Mouse (Mus musculus): ENCODE measurements around the gene Tifa. TPM values are rescaled to one million over a fixed set of nuclear protein-coding genes. Genes with fewer than 3 reads are reported as not detected.
"Not testable (repeated sequence)": the region's sequence is repeated elsewhere in the genome, so short reads cannot be mapped to it uniquely, and the experiment has no call there.

The Tifa gene
- total and polyA plus RNA-seq, 2 experiments from 2014 or later: 1.4 to 2.6 TPM

DNA sequence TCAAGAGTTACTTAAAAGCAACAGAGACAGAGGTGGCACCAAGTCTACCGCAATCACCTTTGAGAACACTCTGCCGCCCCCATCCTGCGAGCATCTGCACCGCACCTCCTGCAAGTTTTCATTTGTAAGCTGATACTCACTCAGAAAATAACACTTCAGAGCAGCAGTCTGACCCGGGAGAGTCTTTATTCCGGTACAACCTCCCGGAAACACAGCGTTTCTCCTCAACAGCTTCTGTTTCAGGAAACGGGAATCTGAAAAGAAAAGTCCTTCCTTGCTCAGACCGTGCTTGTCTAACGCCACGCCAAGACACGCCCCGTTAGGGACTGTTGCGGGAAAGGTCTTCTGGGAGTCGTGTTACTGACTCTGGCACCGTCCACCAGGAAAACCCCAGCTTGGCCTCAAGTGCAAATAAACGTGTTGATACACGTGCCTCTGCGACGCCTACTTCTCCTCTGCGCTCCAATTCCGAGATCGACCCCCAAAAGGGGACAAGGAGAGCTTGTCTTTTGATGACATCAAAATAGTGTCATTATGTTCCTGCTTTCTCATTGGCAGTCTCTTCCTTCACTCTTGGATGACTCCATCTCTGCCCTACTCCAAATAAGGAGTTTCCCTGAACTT, 9.5 kb upstream of the Tifa start, which contains the start of gene Alpk1:
TSS of gene Alpk1 (minus strand) at position 507 of the 624 bp plus-strand sequence.
- Histone ChIP-seq H3K9me3 (ENCODE audit: low read length) (no peaks in the 10 kb centered on the region), H3K36me3 (ENCODE audit: insufficient read depth, low read length) (no peaks in the 10 kb centered on the region), H3K27ac (ENCODE audit: low read depth, low read length) (no peak within 1 kb of the TSS), H3K9ac (replicated peaks; ENCODE audit: low read length, poor library complexity, severe bottlenecking) (no peak within 1 kb of the TSS), H3K4me1 (ENCODE audit: insufficient read depth, low read length) (0 out of 2 replicates have a peak, but pooled peaks cover 3% of the 10 kb centered on the region), H3K4me2 (ENCODE audit: low read depth, low read length, poor library complexity, severe bottlenecking) (peak within 1 kb of the TSS; percentile 57), H3K27me3 (ENCODE audit: insufficient read depth, low read length) (no peaks in the 10 kb centered on the region), H3K4me3 (ENCODE audit: low read depth, low read length) (peak within 1 kb of the TSS; percentile 34)
- TF ChIP-seq CTCF (IDR thresholded peaks at IDR 0.05): peak; percentile 56
- DNase-seq (ENCODE audit: low spot score) (peak; percentile 38), ATAC-seq (ENCODE audit: low FRiP score) (no peak)
- 1% methylated on average over 24 of the region's 24 CpGs for WGBS

DNA sequence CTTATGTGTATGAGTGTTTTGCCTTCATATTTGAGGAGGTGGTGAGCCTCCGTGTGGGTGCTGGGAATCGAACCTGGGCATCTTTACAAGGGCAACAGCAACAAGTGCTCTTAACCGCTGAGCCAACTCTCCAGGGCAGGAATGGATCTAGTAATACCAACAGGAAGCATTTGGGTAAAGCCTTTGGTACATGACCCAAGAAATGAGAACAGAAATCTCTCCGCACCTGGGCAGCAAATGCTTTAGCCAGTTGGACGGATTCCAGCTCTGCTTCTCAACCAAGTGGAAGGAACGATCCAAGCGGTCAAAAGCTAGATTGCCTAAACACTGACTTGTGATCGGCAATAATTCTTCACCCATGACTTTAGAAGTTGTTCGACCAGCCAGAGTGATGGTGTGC, 8.7 kb upstream of the Tifa start:
- DNase-seq (ENCODE audit: low spot score): no peak
- no peak overlapping the region for H3K4me2 ChIP-seq (ENCODE audit: low read depth, low read length, poor library complexity, severe bottlenecking)
- TF ChIP-seq CTCF (IDR thresholded peaks at IDR 0.05): no peak
- H3K9me3 ChIP-seq (ENCODE audit: low read length): no peaks in the 10 kb centered on the region
- ATAC-seq (ENCODE audit: low FRiP score): no peak
- H3K36me3 ChIP-seq (ENCODE audit: insufficient read depth, low read length): no peaks in the 10 kb centered on the region
- H3K27ac ChIP-seq (ENCODE audit: low read depth, low read length): no peak overlapping the region
- H3K4me3 ChIP-seq (ENCODE audit: low read depth, low read length): no peak overlapping the region
- 93% methylated on average over 9 of the region's 9 CpGs for WGBS
- no peaks in the 10 kb centered on the region; the same call in 1 of the 2 replicates for H3K27me3 ChIP-seq (ENCODE audit: insufficient read depth, low read length)
- H3K9ac ChIP-seq (replicated peaks; ENCODE audit: low read length, poor library complexity, severe bottlenecking): no peak overlapping the region
- 0 out of 2 replicates have a peak, but pooled peaks cover 3% of the 10 kb centered on the region for H3K4me1 ChIP-seq (ENCODE audit: insufficient read depth, low read length)

DNA sequence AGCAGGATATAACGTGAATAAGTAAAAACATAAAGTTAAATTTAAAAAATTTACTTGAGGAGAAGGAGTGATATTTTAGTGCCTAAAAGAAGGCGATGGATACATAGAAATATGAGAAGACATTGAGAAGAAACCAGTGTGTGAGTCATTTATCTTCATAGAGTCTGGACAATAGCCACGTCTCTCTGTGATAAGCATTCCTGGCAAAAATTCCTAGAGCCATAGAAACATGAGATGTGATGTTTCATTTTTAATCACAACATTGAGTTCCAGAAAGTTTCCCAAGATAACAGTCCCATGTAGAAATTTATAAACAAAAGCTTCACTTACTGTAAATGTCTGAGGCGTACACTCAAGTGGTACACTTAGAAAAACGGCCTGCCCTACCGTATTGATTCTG, 6.7 kb upstream of the Tifa start:
- H3K9ac ChIP-seq (replicated peaks; ENCODE audit: low read length, poor library complexity, severe bottlenecking): no peak overlapping the region
- WGBS: 86% methylated on average over 6 of the region's 6 CpGs
- H3K4me2 ChIP-seq (ENCODE audit: low read depth, low read length, poor library complexity, severe bottlenecking): no peak overlapping the region
- no peak overlapping the region for H3K4me3 ChIP-seq (ENCODE audit: low read depth, low read length)
- TF ChIP-seq CTCF (IDR thresholded peaks at IDR 0.05): no peak
- no peak for ATAC-seq (ENCODE audit: low FRiP score)
- 0 out of 2 replicates have a peak, but pooled peaks cover 3% of the 10 kb centered on the region for H3K4me1 ChIP-seq (ENCODE audit: insufficient read depth, low read length)
- H3K9me3 ChIP-seq (ENCODE audit: low read length): no peaks in the 10 kb centered on the region
- no peak overlapping the region for H3K27ac ChIP-seq (ENCODE audit: low read depth, low read length)
- H3K27me3 ChIP-seq (ENCODE audit: insufficient read depth, low read length): peaks cover 7% of the 10 kb centered on the region; the same call in 1 of the 2 replicates
- no peaks in the 10 kb centered on the region for H3K36me3 ChIP-seq (ENCODE audit: insufficient read depth, low read length)
- DNase-seq (ENCODE audit: low spot score): no peak

DNA sequence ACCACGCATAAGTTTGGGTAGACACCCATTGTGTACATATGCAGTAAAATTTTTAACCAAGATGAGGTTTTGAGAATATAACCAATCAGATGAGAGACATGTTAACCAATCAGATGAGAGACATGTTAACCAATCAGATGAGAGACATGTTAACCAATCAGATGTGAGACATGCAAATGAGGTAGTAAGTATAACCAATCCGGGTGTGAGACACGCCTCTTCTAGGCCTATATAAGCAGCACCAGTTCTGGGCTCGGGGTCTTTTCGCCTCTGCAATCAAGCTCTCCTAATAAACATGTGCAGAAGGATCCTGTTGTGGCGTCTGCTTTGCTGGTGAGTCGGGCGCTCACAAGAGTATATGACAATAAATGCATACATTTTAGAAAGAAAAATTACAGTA, 5.9 kb upstream of the Tifa start:
- H3K27me3 ChIP-seq (ENCODE audit: insufficient read depth, low read length); H3K27ac ChIP-seq (ENCODE audit: low read depth, low read length); H3K4me2 ChIP-seq (ENCODE audit: low read depth, low read length, poor library complexity, severe bottlenecking); H3K4me1 ChIP-seq (ENCODE audit: insufficient read depth, low read length); H3K4me3 ChIP-seq (ENCODE audit: low read depth, low read length); H3K9ac ChIP-seq (replicated peaks; ENCODE audit: low read length, poor library complexity, severe bottlenecking); H3K36me3 ChIP-seq (ENCODE audit: insufficient read depth, low read length); H3K9me3 ChIP-seq (ENCODE audit: low read length); ATAC-seq (ENCODE audit: low FRiP score); DNase-seq (ENCODE audit: low spot score): not testable (repeated sequence)
- 96% methylated on average over 8 of the region's 8 CpGs for WGBS

DNA sequence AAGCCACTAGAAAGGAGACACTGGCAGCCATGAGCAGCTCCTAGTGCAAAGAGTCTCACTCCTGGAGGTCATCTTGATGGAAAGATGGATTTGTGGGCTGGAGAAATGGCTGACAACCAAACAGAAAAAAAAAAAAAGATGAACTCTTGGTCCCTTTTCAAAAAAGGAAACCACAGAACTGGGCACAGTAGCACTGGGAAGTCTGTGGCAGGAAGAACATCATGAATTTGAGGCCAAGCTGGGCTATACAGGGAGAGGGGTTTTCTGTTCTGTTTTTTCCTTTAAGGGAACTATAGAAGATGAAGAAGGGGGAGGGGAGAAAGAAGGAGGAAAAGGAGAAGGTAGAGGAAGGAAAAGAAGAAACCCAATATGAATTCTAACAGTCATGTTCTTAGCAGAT, 2.6 kb upstream of the Tifa start:
- DNase-seq (ENCODE audit: low spot score): no peak

DNA sequence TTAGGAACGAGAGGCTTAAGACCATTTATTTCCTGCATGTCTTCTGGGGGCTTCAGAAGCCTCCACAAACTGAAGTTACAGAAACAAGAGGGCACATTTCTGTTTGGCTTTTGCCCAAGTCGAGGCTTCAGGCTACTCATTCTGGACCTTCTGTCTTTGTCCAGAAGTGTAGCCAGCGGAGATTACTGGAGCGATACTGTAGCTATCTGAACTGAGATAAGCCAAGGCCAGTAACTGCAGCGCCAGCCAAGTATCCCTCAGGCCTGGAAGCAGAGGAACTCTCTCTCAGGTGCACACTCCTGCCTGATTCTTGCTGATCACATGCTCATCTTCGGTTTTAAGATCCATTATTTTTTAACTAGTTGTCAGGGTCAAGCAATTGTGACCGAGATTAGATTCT, 1.6 kb upstream of the Tifa start:
- no peak overlapping the region for H3K4me3 ChIP-seq (ENCODE audit: low read depth, low read length)
- 46% methylated on average over 7 of the region's 7 CpGs for WGBS
- no peak for ATAC-seq (ENCODE audit: low FRiP score)

More for the DNA sequence above, 2.6 kb upstream of the Tifa start:
- no peak for ATAC-seq (ENCODE audit: low FRiP score)
- H3K27me3 ChIP-seq (ENCODE audit: insufficient read depth, low read length): peaks cover 14% of the 10 kb centered on the region
- H3K4me3 ChIP-seq (ENCODE audit: low read depth, low read length): no peak overlapping the region
- H3K9me3 ChIP-seq (ENCODE audit: low read length): no peaks in the 10 kb centered on the region
- no peak overlapping the region for H3K4me2 ChIP-seq (ENCODE audit: low read depth, low read length, poor library complexity, severe bottlenecking)
- no peaks in the 10 kb centered on the region for H3K36me3 ChIP-seq (ENCODE audit: insufficient read depth, low read length)
- no peak overlapping the region for H3K27ac ChIP-seq (ENCODE audit: low read depth, low read length)
- no peak for TF ChIP-seq CTCF (IDR thresholded peaks at IDR 0.05)
- peaks cover 10% of the 10 kb centered on the region; the same call in 1 of the 2 replicates for H3K4me1 ChIP-seq (ENCODE audit: insufficient read depth, low read length)
- no peak overlapping the region for H3K9ac ChIP-seq (replicated peaks; ENCODE audit: low read length, poor library complexity, severe bottlenecking)

More for the DNA sequence above, 1.6 kb upstream of the Tifa start:
- Histone ChIP-seq H3K4me1 (ENCODE audit: insufficient read depth, low read length) (peaks cover 10% of the 10 kb centered on the region; the same call in 1 of the 2 replicates), H3K4me2 (ENCODE audit: low read depth, low read length, poor library complexity, severe bottlenecking) (no peak overlapping the region), H3K9ac (replicated peaks; ENCODE audit: low read length, poor library complexity, severe bottlenecking) (no peak overlapping the region), H3K9me3 (ENCODE audit: low read length) (no peaks in the 10 kb centered on the region), H3K36me3 (ENCODE audit: insufficient read depth, low read length) (no peaks in the 10 kb centered on the region), H3K27me3 (ENCODE audit: insufficient read depth, low read length) (peaks cover 14% of the 10 kb centered on the region), H3K27ac (ENCODE audit: low read depth, low read length) (no peak overlapping the region)
- no peak for TF ChIP-seq CTCF (IDR thresholded peaks at IDR 0.05)
- DNase-seq (ENCODE audit: low spot score): no peak

Data from midbrain, postnatal 0 days (tissue).